Mouse (Mus musculus) midbrain, embryonic 11.5 days (tissue): ENCODE data around the gene Arid3c. TPM values are rescaled to one million over a fixed set of nuclear protein-coding genes. Genes with fewer than 3 reads are reported as not detected.
"Not testable (repeated sequence)": the region's sequence is repeated elsewhere in the genome, so short reads cannot be mapped to it uniquely, and the experiment has no call there.

ENCODE experiments used
- ATAC-seq: fragments of 200-750 bp; cut with Nextera tagmentation; 2 replicates; pipeline ENCODE4 v1.8.0; 2017; ENCODE audit warnings: moderate TSS enrichment, moderate library complexity; ENCODE audit not compliant: low FRiP score
- DNase-seq: peaks from one replicate; pipeline ENCODE4 v3.0.0; 2015; ENCODE audit warnings: low spot score; ENCODE audit errors: missing footprints
- H3K27ac ChIP-seq: fragments of 300-500 bp; sonication (generic); 2 replicates; pipeline ENCODE4 v1.5.1; 2014; ENCODE audit warnings: low read depth, low read length
- H3K27me3 ChIP-seq: fragments of 300-500 bp; sonication (generic); 2 replicates; pipeline ENCODE4 v1.6.1; 2014; ENCODE audit warnings: mild to moderate bottlenecking, low read length, moderate library complexity, mixed read lengths; ENCODE audit not compliant: control insufficient read depth, insufficient read depth
- H3K36me3 ChIP-seq: fragments of 300-500 bp; sonication (generic); 2 replicates; pipeline ENCODE4 v1.6.1; 2014; ENCODE audit warnings: mild to moderate bottlenecking, low read length, moderate library complexity, mixed read lengths; ENCODE audit not compliant: control insufficient read depth, insufficient read depth
- H3K4me1 ChIP-seq: fragments of 300-500 bp; sonication (generic); 2 replicates; pipeline ENCODE4 v1.6.1; 2014; ENCODE audit warnings: low read length; ENCODE audit not compliant: control insufficient read depth, insufficient read depth
- H3K4me2 ChIP-seq: fragments of 300-500 bp; sonication (generic); 2 replicates; pipeline ENCODE4 v1.6.1; 2014; ENCODE audit warnings: mild to moderate bottlenecking, moderate library complexity
- H3K4me3 ChIP-seq: fragments of 300-500 bp; sonication (generic); 2 replicates; pipeline ENCODE4 v1.5.1; 2014; ENCODE audit warnings: low read depth, low read length
- H3K9ac ChIP-seq: fragments of 300-500 bp; sonication (generic); 2 replicates; pipeline ENCODE4 v1.6.1; 2014; ENCODE audit warnings: low read length
- H3K9me3 ChIP-seq: fragments of 300-500 bp; sonication (generic); 2 replicates; pipeline ENCODE4 v1.6.1; 2016; ENCODE audit warnings: low read length; ENCODE audit not compliant: control insufficient read depth
- WGBS: fragments of 180-500 bp; shearing (Covaris S2); extraction: QIAGEN DNeasy Blood & Tissue Kit; methylation state at CpG from one replicate; pipeline ENCODE4 v1.1.7; 2014; 5-methylcytosine and 5-hydroxymethylcytosine counted together
- polyA plus RNA-seq: library from polyadenylated mRNA; unstranded; fragments of >200 nt; fragmentation: Nextera tagmentation; extraction: Ambion mirVana; gene quantifications from 2 replicates; pipeline ENCODE4 v1.2.1, GENCODE M21; 2014

Arid3c gene
- 0.72 and 1.8 TPM in 2 replicates for polyA plus RNA-seq

DNA sequence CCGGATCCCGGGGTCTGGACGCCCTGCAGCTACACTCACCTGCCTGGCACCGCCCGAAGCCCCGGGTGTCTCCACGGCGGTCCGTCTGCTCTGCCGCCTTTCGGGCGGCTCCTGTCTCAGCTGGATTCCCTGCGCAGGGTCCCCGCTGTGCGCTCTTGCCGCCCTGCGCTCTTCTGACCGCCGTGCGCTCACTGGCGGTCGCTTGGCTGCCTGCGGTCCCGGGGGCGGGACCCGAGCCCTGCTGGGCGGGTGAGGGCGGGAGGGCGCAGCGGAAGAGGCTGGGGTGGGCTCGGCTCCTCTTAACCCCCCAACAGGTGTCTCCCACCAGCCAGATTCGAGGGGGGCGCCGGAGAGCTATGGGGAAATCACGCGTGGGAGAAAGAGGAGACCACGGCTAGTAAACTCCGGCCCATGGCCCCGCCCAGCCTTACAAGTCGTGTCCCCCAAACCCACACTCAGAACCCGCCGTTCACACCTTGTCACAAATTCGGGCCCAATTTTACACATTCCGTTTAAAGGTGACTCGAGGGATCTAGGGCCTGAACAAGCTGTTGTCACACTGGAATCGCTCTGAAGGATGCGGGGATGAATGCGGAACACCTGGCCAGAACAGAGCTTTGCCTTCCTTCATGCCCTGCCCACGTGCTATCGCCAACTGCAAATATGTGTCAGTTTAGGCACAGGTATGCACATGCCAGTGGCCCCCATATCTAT lies at the start of gene Arid3c:
Gene Arid3c (minus strand): TSS at position 91 of the 714 bp plus-strand sequence.
- Histone ChIP-seq H3K4me1 (no peaks in the 10 kb centered on the region), H3K36me3 (0 out of 2 replicates have a peak, but pooled peaks cover 2% of the 10 kb centered on the region), H3K27ac (no peak within 1 kb of the TSS), H3K4me2 (peak within 1 kb of the TSS; percentile 45), H3K9ac (no peak within 1 kb of the TSS), H3K27me3 (peaks cover 64% of the 10 kb centered on the region), H3K4me3 (peak within 1 kb of the TSS; percentile 24), H3K9me3 (no peaks in the 10 kb centered on the region)
- 2% methylated on average over 49 of the region's 50 CpGs for WGBS
- DNase-seq = peak; percentile 93
- ATAC-seq = no peak

DNA sequence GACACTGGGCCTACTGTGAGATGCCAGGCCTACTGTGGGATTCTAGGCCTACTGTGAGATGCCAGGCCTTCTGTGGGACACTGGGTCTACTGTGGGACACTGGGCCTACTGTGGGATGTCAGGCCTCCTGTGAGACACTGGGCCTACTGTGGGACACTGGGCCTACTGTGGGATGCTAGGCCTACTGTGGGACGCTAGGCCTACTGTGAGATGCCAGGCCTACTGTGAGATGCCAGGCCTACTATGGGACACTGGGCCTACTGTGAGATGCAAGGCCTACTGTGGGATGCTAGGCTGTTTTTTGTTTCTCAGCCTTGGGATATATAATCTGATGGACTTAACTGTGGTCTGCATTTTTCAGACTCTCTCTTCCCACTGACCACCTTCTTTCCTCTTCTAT lies 44.9 kb upstream of the Arid3c start:
- WGBS = 84% methylated on average over 1 of the region's 1 CpGs
- not testable (repeated sequence) for H3K27ac ChIP-seq, H3K4me1 ChIP-seq, H3K9ac ChIP-seq, DNase-seq, H3K4me3 ChIP-seq, H3K4me2 ChIP-seq, H3K36me3 ChIP-seq, ATAC-seq, H3K9me3 ChIP-seq, H3K27me3 ChIP-seq

DNA sequence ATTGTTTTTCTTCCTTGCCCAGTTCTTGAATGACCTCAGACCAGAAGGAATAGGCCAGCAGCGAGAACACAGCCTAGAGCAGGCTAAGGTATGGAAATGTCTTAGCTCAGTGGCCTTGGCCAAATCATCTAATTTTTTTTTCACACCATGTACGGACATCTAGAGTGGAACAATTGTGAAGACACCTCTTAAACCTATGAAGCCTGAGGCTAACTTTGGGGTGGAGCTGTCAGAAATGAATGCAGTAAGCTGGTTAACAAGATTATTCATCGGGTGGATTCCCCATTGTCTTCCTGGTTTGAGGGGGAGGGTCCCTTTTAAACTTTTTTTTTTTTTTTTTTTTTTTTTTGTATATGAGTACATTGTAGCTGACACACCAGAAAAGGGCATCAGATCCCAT lies 43.6 kb upstream of the Arid3c start:
- H3K4me3 ChIP-seq = peak overlapping the region; percentile 34; the same call in 1 of the 2 replicates
- H3K27me3 ChIP-seq, H3K36me3 ChIP-seq, H3K4me1 ChIP-seq, H3K9me3 ChIP-seq, ATAC-seq, H3K27ac ChIP-seq, H3K9ac ChIP-seq, DNase-seq: not testable (repeated sequence)
- WGBS = 60% methylated on average over 3 of the region's 3 CpGs
- peak overlapping the region; percentile 37 for H3K4me2 ChIP-seq

DNA sequence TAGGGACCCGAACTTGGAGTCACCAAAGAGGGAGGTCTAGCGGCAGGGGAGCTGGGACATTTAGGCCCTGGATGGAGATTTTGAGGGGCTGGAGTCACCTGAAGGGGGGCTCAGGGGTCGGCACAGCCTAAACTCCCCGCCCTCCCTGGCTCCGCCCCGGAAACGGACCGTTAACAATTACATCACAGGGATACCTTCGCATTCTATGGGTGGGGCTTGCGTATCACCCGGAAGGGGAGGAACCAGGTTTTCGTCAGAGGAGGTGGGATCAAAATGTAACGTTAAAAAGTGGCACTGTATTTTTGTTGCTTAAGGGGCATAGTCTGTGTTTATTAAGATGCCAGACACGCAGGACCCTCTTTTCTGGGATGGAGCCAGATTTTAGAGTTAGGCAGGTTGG lies 43.1 kb upstream of the Arid3c start, which contains the start of gene Ccl27a:
Gene Ccl27a (minus strand): TSS at position 246 of the 400 bp plus-strand sequence.
- not testable (repeated sequence) for H3K27me3 ChIP-seq, ATAC-seq, H3K4me1 ChIP-seq, H3K27ac ChIP-seq, H3K9me3 ChIP-seq, H3K36me3 ChIP-seq
- Histone ChIP-seq H3K4me2 (peak within 1 kb of the TSS; percentile 40), H3K9ac (peak within 1 kb of the TSS; percentile 38; the same call in 1 of the 2 replicates), H3K4me3 (peak within 1 kb of the TSS; percentile 34)
- 0% methylated on average over 12 of the region's 14 CpGs for WGBS
- peak; percentile 97 for DNase-seq

- not testable (repeated sequence) for H3K36me3 ChIP-seq, H3K4me1 ChIP-seq, H3K27ac ChIP-seq, H3K27me3 ChIP-seq, ATAC-seq, H3K9me3 ChIP-seq
- H3K9ac ChIP-seq = peak overlapping the region; percentile 38; the same call in 1 of the 2 replicates
- H3K4me3 ChIP-seq = peak overlapping the region; percentile 34
- peak; percentile 84 for DNase-seq
- WGBS = 0% methylated on average over 22 of the region's 25 CpGs
- peak overlapping the region; percentile 40 for H3K4me2 ChIP-seq
These were observed 42.6 kb upstream of the Arid3c start for GRCm38 (mm10) chr4:41773502-41773901.

- not testable (repeated sequence) for H3K9me3 ChIP-seq, H3K4me1 ChIP-seq, H3K27ac ChIP-seq, H3K27me3 ChIP-seq, ATAC-seq, H3K36me3 ChIP-seq, DNase-seq, H3K9ac ChIP-seq
- H3K4me2 ChIP-seq = peak overlapping the region; percentile 34
- WGBS = 5% methylated on average over 8 of the region's 16 CpGs
- H3K4me3 ChIP-seq = peak overlapping the region; percentile 15; the same call in 1 of the 2 replicates
These were observed 42.0 kb upstream of the Arid3c start for GRCm38 (mm10) chr4:41772946-41773345.

DNA sequence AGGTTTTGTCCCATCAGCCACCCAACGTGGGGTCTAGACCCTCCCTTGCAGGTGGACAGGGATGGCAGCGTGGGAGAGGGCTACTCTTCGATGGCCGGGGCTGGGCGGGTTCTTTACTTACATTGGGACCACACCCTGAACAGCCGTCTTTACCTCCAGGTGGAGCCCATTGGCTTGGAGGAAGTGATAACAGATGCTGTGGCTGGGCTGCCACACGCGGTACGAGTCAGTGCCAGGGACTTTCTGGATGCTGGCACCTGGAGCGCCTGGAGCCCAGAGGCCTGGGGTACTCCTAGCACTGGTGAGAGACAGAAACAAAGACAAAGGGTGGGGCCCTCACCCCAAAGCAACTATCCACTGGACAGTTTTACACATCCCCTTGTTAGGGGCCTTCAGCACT lies 36.4 kb upstream of the Arid3c start:
- not testable (repeated sequence) for H3K9me3 ChIP-seq, H3K4me2 ChIP-seq, H3K4me3 ChIP-seq, H3K9ac ChIP-seq, H3K4me1 ChIP-seq, H3K27ac ChIP-seq, H3K36me3 ChIP-seq, H3K27me3 ChIP-seq, ATAC-seq, DNase-seq
- 86% methylated on average over 10 of the region's 10 CpGs for WGBS

DNA sequence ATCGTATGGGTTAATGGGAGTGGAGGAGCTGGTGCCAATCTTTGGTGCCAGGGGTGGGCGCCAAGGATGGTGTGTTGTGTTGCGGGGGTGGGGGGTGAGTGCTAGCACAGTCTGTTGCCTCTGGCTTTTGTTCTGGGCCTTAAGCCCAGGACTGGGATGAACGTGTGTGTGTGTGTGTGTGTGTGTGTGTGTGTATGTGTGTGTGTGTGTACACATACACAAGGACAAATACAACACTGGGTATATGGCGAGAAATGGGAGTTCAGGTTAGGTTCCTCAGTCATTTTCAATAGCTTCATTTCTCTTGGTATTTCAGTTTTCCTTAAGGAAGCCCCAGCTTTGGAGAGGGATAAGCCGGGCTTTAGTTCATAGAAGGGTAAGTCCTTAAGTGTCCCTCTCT lies 32.2 kb upstream of the Arid3c start:
- H3K27ac ChIP-seq, H3K27me3 ChIP-seq, DNase-seq, H3K36me3 ChIP-seq, H3K4me2 ChIP-seq, H3K9me3 ChIP-seq, H3K9ac ChIP-seq, ATAC-seq, H3K4me3 ChIP-seq: not testable (repeated sequence)
- 84% methylated on average over 4 of the region's 6 CpGs for WGBS
- peaks cover 23% of the 10 kb centered on the region for H3K4me1 ChIP-seq

GRCm38 (mm10) chr4:41762688-41763114 lies 31.8 kb upstream of the Arid3c start:
- not testable (repeated sequence) for H3K27me3 ChIP-seq, DNase-seq, H3K27ac ChIP-seq, H3K4me3 ChIP-seq, H3K9me3 ChIP-seq, H3K36me3 ChIP-seq, H3K9ac ChIP-seq, H3K4me2 ChIP-seq, ATAC-seq
- H3K4me1 ChIP-seq = peaks cover 23% of the 10 kb centered on the region
- 45% methylated on average over 8 of the region's 8 CpGs for WGBS
